Mouse (Mus musculus): ENCODE data around the gene Gm11127.

The Gm11127 gene

GRCm38 (mm10) chr17:36030703-36031582 is 27.2 kb downstream of the Gm11127 start:
- WGBS: 44% methylated on average over 8 of the region's 8 CpGs

GRCm38 (mm10) chr17:36030046-36030702 is 28.0 kb downstream of the Gm11127 start:
- 81% methylated on average over 4 of the region's 4 CpGs for WGBS

- WGBS: 93% methylated on average over 7 of the region's 7 CpGs
These were observed 29.1 kb downstream of the Gm11127 start for GRCm38 (mm10) chr17:36028879-36029619.

GRCm38 (mm10) chr17:36027663-36028062 is 30.5 kb downstream of the Gm11127 start:
- 95% methylated on average over 4 of the region's 4 CpGs for WGBS

GRCm38 (mm10) chr17:36025901-36026300 is 32.3 kb downstream of the Gm11127 start:
- 68% methylated on average over 4 of the region's 4 CpGs for WGBS

GRCm38 (mm10) chr17:36025197-36025596 is 33.0 kb downstream of the Gm11127 start:
- WGBS: 78% methylated on average over 5 of the region's 5 CpGs

GRCm38 (mm10) chr17:36023710-36024654 is 34.2 kb downstream of the Gm11127 start:
- WGBS: 41% methylated on average over 9 of the region's 9 CpGs

- 85% methylated on average over 6 of the region's 6 CpGs for whole genome bisulfite sequencing
These were observed 35.2 kb downstream of the Gm11127 start for GRCm38 (mm10) chr17:36022922-36023321.

- 93% methylated on average over 9 of the region's 9 CpGs for WGBS
These were observed 36.1 kb downstream of the Gm11127 start for GRCm38 (mm10) chr17:36022098-36022497.

GRCm38 (mm10) chr17:36021309-36021708 is 36.9 kb downstream of the Gm11127 start:
- WGBS: 88% methylated on average over 1 of the region's 1 CpGs

GRCm38 (mm10) chr17:36020191-36021073 is 37.7 kb downstream of the Gm11127 start, which contains the start of gene H2-T24:
Gene H2-T24 (minus strand): TSS chr17:36020560.
- WGBS: 34% methylated on average over 15 of the region's 15 CpGs

- 66% methylated on average over 3 of the region's 3 CpGs for WGBS
These were observed 38.7 kb downstream of the Gm11127 start for GRCm38 (mm10) chr17:36019519-36019918.

- WGBS: 62% methylated on average over 2 of the region's 2 CpGs
These were observed 39.2 kb downstream of the Gm11127 start for GRCm38 (mm10) chr17:36018979-36019378.

- 69% methylated on average over 5 of the region's 5 CpGs for WGBS
These were observed 41.1 kb downstream of the Gm11127 start for GRCm38 (mm10) chr17:36017046-36017445.

- 92% methylated on average over 5 of the region's 5 CpGs for WGBS
These were observed 43.2 kb downstream of the Gm11127 start for GRCm38 (mm10) chr17:36014977-36015376.
